Mouse (Mus musculus) embryonic facial prominence, embryonic 12.5 days (tissue): ENCODE measurements at regions not wholly inside any gene's neighbourhood (a gene's known extent, or its start where the extent isn't known, plus 50 kb on each side); places are given as distances from the start of the nearest gene placed in this dataset.

Experiments
- ATAC-seq: fragments of 200-750 bp; cut with Nextera tagmentation; 2 replicates; pipeline ENCODE4 v1.8.0; 2017; ENCODE audit not compliant: insufficient number of reproducible peaks, insufficient read depth, low FRiP score, low TSS enrichment
- H3K27ac ChIP-seq: fragments of 300-500 bp; sonication (generic); 2 replicates; pipeline ENCODE4 v1.5.1; 2016; ENCODE audit warnings: mild to moderate bottlenecking
- H3K27me3 ChIP-seq: fragments of 300-500 bp; sonication (generic); 2 replicates; pipeline ENCODE4 v1.6.1; 2016; ENCODE audit warnings: mild to moderate bottlenecking, moderate library complexity
- H3K36me3 ChIP-seq: fragments of 300-500 bp; sonication (generic); 2 replicates; pipeline ENCODE4 v1.6.1; 2016; ENCODE audit warnings: mild to moderate bottlenecking
- H3K4me1 ChIP-seq: fragments of 300-500 bp; sonication (generic); 2 replicates; pipeline ENCODE4 v1.6.1; 2016
- H3K4me2 ChIP-seq: fragments of 300-500 bp; sonication (generic); replicated peaks from 2 replicates; pipeline ENCODE4 v1.6.1; 2016; ENCODE audit warnings: mild to moderate bottlenecking, moderate library complexity
- H3K4me3 ChIP-seq: fragments of 300-500 bp; sonication (generic); 2 replicates; pipeline ENCODE4 v1.5.1; 2016; ENCODE audit warnings: mild to moderate bottlenecking
- H3K9ac ChIP-seq: fragments of 300-500 bp; sonication (generic); 2 replicates; pipeline ENCODE4 v1.6.1; 2016; ENCODE audit warnings: mild to moderate bottlenecking, moderate library complexity
- H3K9me3 ChIP-seq: fragments of 300-500 bp; sonication (generic); 2 replicates; pipeline ENCODE4 v1.6.1; 2016; ENCODE audit warnings: mild to moderate bottlenecking, moderate library complexity
- WGBS: fragments of 180-500 bp; shearing (Covaris S2); methylation state at CpG from one replicate; pipeline ENCODE4 v1.1.7; 2016; 5-methylcytosine and 5-hydroxymethylcytosine counted together

GRCm38 (mm10) chr3:52403032-52403431 is 134.9 kb downstream of the Foxo1 start:
- Histone ChIP-seq H3K36me3 (no peaks in the 10 kb centered on the region), H3K4me1 (peaks cover 24% of the 10 kb centered on the region), H3K27ac (no peak overlapping the region), H3K4me3 (no peak overlapping the region), H3K9ac (no peak overlapping the region), H3K9me3 (no peaks in the 10 kb centered on the region), H3K4me2 (no peak overlapping the region), H3K27me3 (no peaks in the 10 kb centered on the region)
- no peak for ATAC-seq
- WGBS: 92% methylated on average over 4 of the region's 4 CpGs
